Mouse (Mus musculus) small intestine, adult 2 months (tissue): Measurements from ENCODE around the gene Sacm1l.

Experiments
- CTCF ChIP-seq: fragments of 200-500 bp; IDR thresholded peaks from 2 replicates; pipeline ENCODE4 v1.5.1; 2012; ENCODE audit warnings: low read depth, mild to moderate bottlenecking, control low read depth, inconsistent platforms, low read length, moderate library complexity, mixed read lengths; ENCODE audit not compliant: insufficient replicate concordance, insufficient read length; ENCODE audit errors: extremely low read depth
- POLR2A ChIP-seq: fragments of 200-500 bp; IDR thresholded peaks from 2 replicates; pipeline ENCODE4 v1.6.1; 2012; ENCODE audit warnings: low read depth, mild to moderate bottlenecking, control low read depth, inconsistent platforms, low read length, moderate library complexity

GRCm38 (mm10) chr9:123483598-123483997, 46.0 kb upstream of the Sacm1l start:
- TF ChIP-seq POLR2A (no peak), CTCF (no peak)
